Mouse (Mus musculus) R1 (cell line): ENCODE data around the gene Hic1.

ENCODE experiments used
- DNase-seq: peaks from one replicate; pipeline ENCODE4 v3.0.0-alpha.2; 2018; ENCODE audit warnings: low read depth, low spot score

The Hic1 gene

GRCm38 (mm10) chr11:75118141-75118540 lies 51.2 kb downstream of the Hic1 start:
- DNase-seq, result no peak

- DNase-seq, result no peak
These were observed 52.9 kb downstream of the Hic1 start for GRCm38 (mm10) chr11:75116379-75116778.
